Mouse (Mus musculus): ENCODE measurements around the gene Sema3a. TPM values are rescaled to one million over a fixed set of nuclear protein-coding genes. Genes with fewer than 3 reads are reported as not detected.

The Sema3a gene
- polyA plus RNA-seq, 1 experiment from 2014 or later: 20.3 TPM

DNA sequence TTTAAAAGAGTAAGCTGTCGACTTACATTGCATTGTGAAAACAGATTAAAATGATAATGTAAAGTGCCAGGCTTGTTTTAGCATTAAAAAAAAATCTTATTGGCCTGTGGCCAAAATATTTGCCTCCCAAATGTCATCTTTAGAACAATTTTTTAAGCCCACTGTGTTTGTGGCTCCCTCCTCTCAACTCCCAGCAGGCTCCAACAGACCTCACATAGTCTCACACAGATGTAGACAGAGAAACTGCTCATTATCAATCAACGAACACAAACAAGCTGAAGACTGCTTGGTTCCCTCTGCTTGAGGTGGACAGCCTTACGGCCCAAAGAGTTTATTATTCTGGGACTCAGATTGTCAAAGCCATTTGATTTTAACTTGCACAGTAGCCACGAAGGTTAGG is 226.4 kb downstream of the Sema3a start:
- no peak for DNase-seq (ENCODE audit: low spot score)
- H3K9ac ChIP-seq (ENCODE audit: low read length): no peak overlapping the region
- no peak overlapping the region for H3K4me2 ChIP-seq (ENCODE audit: low read depth, low read length, severe bottlenecking)
- no peak overlapping the region for H3K4me3 ChIP-seq (ENCODE audit: low read depth, low read length)
- no peaks in the 10 kb centered on the region for H3K36me3 ChIP-seq (ENCODE audit: control insufficient read depth, insufficient read depth, low read length)
- H3K4me1 ChIP-seq (replicated peaks; ENCODE audit: control insufficient read depth, insufficient read depth, low read length): no peaks in the 10 kb centered on the region
- WGBS: 61% methylated on average over 4 of the region's 4 CpGs
- H3K9me3 ChIP-seq (ENCODE audit: control insufficient read depth, low read length): no peaks in the 10 kb centered on the region
- H3K27ac ChIP-seq (ENCODE audit: low read depth, low read length): no peak overlapping the region
- H3K27me3 ChIP-seq (ENCODE audit: control insufficient read depth, insufficient read depth, low read length): no peaks in the 10 kb centered on the region
- no peak for ATAC-seq (replicated peaks; ENCODE audit: low FRiP score)

DNA sequence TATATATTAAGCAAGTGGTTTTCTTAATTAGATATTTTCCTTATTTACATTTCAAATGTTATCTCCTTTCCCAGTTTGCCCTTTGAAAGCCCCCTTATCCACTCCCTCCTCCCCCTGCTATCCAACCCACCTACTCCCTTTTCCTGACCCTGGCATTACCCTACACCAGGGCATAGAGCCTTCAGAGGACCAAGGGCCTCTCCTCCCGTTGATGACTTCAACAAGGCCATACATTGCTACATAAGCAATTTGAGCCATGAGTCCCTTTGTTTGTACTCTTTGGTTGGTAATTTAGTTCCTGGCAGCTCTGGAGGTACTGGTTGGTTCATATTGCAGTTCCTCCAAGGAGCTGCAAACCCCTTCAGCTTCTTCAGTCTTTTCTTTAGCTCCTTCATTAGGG is 227.8 kb downstream of the Sema3a start:
- 79% methylated on average over 1 of the region's 1 CpGs for WGBS
- Histone ChIP-seq H3K4me2 (ENCODE audit: low read depth, low read length, severe bottlenecking) (no peak overlapping the region), H3K27me3 (ENCODE audit: control insufficient read depth, insufficient read depth, low read length) (no peaks in the 10 kb centered on the region), H3K9ac (ENCODE audit: low read length) (no peak overlapping the region), H3K9me3 (ENCODE audit: control insufficient read depth, low read length) (no peaks in the 10 kb centered on the region), H3K4me1 (replicated peaks; ENCODE audit: control insufficient read depth, insufficient read depth, low read length) (no peaks in the 10 kb centered on the region), H3K36me3 (ENCODE audit: control insufficient read depth, insufficient read depth, low read length) (no peaks in the 10 kb centered on the region), H3K27ac (ENCODE audit: low read depth, low read length) (no peak overlapping the region), H3K4me3 (ENCODE audit: low read depth, low read length) (no peak overlapping the region)
- DNase-seq (ENCODE audit: low spot score): no peak
- no peak for ATAC-seq (replicated peaks; ENCODE audit: low FRiP score)

DNA sequence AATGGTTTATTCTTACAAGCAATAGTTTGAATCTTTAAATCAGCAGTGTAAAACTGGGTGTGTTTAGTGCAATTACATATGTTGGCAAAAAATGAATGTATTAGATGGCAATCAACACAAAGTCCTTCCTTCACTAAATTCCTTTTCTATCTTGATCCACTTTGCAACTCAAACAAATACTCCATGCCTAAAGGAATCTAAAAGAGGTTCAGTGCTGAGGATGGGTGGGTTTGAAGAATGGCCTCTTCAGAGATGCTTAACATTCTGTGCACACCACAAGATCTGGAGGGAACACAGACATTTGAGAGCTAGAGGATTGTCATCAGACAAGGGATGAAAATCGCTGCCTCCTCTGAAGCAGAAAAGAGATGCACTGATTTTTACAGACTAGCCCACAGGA is 228.3 kb downstream of the Sema3a start:
- Histone ChIP-seq H3K9me3 (ENCODE audit: control insufficient read depth, low read length) (no peaks in the 10 kb centered on the region), H3K36me3 (ENCODE audit: control insufficient read depth, insufficient read depth, low read length) (no peaks in the 10 kb centered on the region), H3K4me3 (ENCODE audit: low read depth, low read length) (no peak overlapping the region), H3K27me3 (ENCODE audit: control insufficient read depth, insufficient read depth, low read length) (no peaks in the 10 kb centered on the region), H3K4me2 (ENCODE audit: low read depth, low read length, severe bottlenecking) (no peak overlapping the region), H3K27ac (ENCODE audit: low read depth, low read length) (no peak overlapping the region), H3K4me1 (replicated peaks; ENCODE audit: control insufficient read depth, insufficient read depth, low read length) (no peaks in the 10 kb centered on the region), H3K9ac (ENCODE audit: low read length) (no peak overlapping the region)
- ATAC-seq (replicated peaks; ENCODE audit: low FRiP score) (no peak), DNase-seq (ENCODE audit: low spot score) (no peak)
- 94% methylated on average over 1 of the region's 1 CpGs for WGBS

DNA sequence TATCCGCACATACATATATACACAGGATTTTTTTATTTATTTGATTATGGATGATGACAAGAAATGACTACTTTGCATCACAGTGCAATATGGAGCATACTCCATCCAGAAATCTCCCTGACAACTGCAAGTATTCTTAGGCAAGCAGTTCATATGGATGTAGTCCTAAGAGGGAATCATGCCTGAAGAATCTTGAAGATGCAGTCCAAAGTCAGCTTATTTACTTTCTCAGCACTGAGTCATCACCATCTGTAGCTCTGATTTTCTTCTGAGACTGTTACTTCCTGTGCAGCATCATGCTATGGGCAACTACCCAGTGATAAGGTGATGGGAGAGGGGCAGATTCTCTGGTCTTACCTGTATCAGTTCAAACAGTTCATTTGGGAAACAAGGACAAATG is 229.7 kb downstream of the Sema3a start:
- Histone ChIP-seq H3K4me1 (replicated peaks; ENCODE audit: control insufficient read depth, insufficient read depth, low read length) (no peaks in the 10 kb centered on the region), H3K27me3 (ENCODE audit: control insufficient read depth, insufficient read depth, low read length) (no peaks in the 10 kb centered on the region), H3K4me2 (ENCODE audit: low read depth, low read length, severe bottlenecking) (no peak overlapping the region), H3K4me3 (ENCODE audit: low read depth, low read length) (no peak overlapping the region), H3K27ac (ENCODE audit: low read depth, low read length) (no peak overlapping the region), H3K9ac (ENCODE audit: low read length) (no peak overlapping the region), H3K9me3 (ENCODE audit: control insufficient read depth, low read length) (no peaks in the 10 kb centered on the region), H3K36me3 (ENCODE audit: control insufficient read depth, insufficient read depth, low read length) (no peaks in the 10 kb centered on the region)
- DNase-seq (ENCODE audit: low spot score): no peak
- no peak for ATAC-seq (replicated peaks; ENCODE audit: low FRiP score)
- 88% methylated on average over 1 of the region's 1 CpGs for WGBS

DNA sequence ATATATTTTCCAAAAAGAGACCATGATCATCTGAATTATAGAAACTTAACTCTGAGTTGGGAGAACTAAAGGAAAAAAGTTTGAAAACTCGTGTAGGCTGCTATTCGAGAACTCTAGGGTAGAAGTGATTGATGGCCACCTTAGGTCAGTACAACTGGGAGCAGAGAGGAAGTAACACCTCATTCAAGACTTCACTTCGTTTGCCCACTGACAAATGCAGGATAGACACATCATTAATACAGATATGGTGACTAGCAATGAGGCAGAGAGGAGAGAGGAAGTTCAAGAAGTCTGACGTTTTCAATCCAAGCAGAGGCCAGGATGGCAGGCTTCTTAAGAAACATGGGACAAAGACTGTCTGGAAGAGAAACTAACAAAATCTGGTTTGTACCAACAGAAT is 233.6 kb downstream of the Sema3a start:
- Histone ChIP-seq H3K4me3 (ENCODE audit: low read depth, low read length) (no peak overlapping the region), H3K27ac (ENCODE audit: low read depth, low read length) (no peak overlapping the region), H3K9ac (ENCODE audit: low read length) (no peak overlapping the region), H3K27me3 (ENCODE audit: control insufficient read depth, insufficient read depth, low read length) (no peaks in the 10 kb centered on the region), H3K4me1 (replicated peaks; ENCODE audit: control insufficient read depth, insufficient read depth, low read length) (no peaks in the 10 kb centered on the region), H3K4me2 (ENCODE audit: low read depth, low read length, severe bottlenecking) (no peak overlapping the region), H3K36me3 (ENCODE audit: control insufficient read depth, insufficient read depth, low read length) (no peaks in the 10 kb centered on the region), H3K9me3 (ENCODE audit: control insufficient read depth, low read length) (no peaks in the 10 kb centered on the region)
- ATAC-seq (replicated peaks; ENCODE audit: low FRiP score) (no peak), DNase-seq (ENCODE audit: low spot score) (no peak)
- 70% methylated on average over 4 of the region's 4 CpGs for WGBS

- no peaks in the 10 kb centered on the region for H3K27me3 ChIP-seq (ENCODE audit: control insufficient read depth, insufficient read depth, low read length)
- H3K4me1 ChIP-seq (replicated peaks; ENCODE audit: control insufficient read depth, insufficient read depth, low read length): no peaks in the 10 kb centered on the region
- no peak overlapping the region for H3K9ac ChIP-seq (ENCODE audit: low read length)
- WGBS: 41% methylated on average over 3 of the region's 3 CpGs
- ATAC-seq (replicated peaks; ENCODE audit: low FRiP score) (0 out of 2 replicates have a peak, but pooled peaks have one; percentile 49), DNase-seq (ENCODE audit: low spot score) (no peak)
- H3K27ac ChIP-seq (ENCODE audit: low read depth, low read length): no peak overlapping the region
- no peak overlapping the region for H3K4me3 ChIP-seq (ENCODE audit: low read depth, low read length)
- no peaks in the 10 kb centered on the region for H3K9me3 ChIP-seq (ENCODE audit: control insufficient read depth, low read length)
- H3K36me3 ChIP-seq (ENCODE audit: control insufficient read depth, insufficient read depth, low read length): no peaks in the 10 kb centered on the region
- no peak overlapping the region for H3K4me2 ChIP-seq (ENCODE audit: low read depth, low read length, severe bottlenecking)
These were observed 235.5 kb downstream of the Sema3a start for GRCm38 (mm10) chr5:13360711-13361110.

DNA sequence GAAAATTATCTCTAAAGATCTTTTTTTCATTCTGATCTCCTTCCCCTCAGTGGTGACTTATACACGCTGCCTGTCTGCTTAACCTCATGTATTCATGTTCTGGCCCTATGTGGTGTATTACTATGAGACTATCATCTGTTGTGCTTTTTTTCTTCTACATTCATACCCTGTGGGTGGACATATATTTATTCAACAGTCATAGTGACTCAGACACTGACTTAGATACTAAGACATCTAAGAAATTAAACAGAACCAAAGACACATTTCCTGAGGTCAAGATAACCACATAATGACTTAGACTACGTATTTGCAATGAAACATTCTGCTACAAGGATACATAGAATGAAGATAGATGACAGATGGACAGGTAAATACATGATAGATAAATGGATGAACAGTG is 239.9 kb downstream of the Sema3a start:
- Histone ChIP-seq H3K9me3 (ENCODE audit: control insufficient read depth, low read length) (no peaks in the 10 kb centered on the region), H3K27ac (ENCODE audit: low read depth, low read length) (no peak overlapping the region), H3K36me3 (ENCODE audit: control insufficient read depth, insufficient read depth, low read length) (no peaks in the 10 kb centered on the region), H3K27me3 (ENCODE audit: control insufficient read depth, insufficient read depth, low read length) (no peaks in the 10 kb centered on the region), H3K9ac (ENCODE audit: low read length) (no peak overlapping the region), H3K4me1 (replicated peaks; ENCODE audit: control insufficient read depth, insufficient read depth, low read length) (no peaks in the 10 kb centered on the region), H3K4me3 (ENCODE audit: low read depth, low read length) (no peak overlapping the region), H3K4me2 (ENCODE audit: low read depth, low read length, severe bottlenecking) (no peak overlapping the region)
- DNase-seq (ENCODE audit: low spot score) (no peak), ATAC-seq (replicated peaks; ENCODE audit: low FRiP score) (no peak)
- 88% methylated on average over 2 of the region's 2 CpGs for WGBS

DNA sequence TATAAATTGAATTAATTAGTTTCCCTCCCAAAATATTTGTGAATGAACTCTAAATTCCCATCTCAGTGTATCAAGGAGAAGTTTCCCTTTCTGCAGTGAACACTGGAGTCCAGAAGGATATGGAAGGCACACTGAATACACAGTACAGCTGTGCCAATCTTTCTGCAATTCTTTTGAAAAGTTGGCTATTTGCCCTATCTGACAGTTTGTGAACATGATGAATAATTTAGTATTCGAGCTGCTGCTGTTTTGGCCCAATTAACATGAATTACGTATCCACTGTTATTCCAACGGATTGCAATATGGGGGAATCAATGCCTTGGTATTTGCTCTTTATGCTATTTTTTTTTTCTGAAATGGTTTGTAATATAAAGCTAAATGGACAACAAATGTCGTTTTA is 254.0 kb downstream of the Sema3a start:
- Histone ChIP-seq H3K9ac (ENCODE audit: low read length) (no peak overlapping the region), H3K36me3 (ENCODE audit: control insufficient read depth, insufficient read depth, low read length) (no peaks in the 10 kb centered on the region), H3K27ac (ENCODE audit: low read depth, low read length) (no peak overlapping the region), H3K4me3 (ENCODE audit: low read depth, low read length) (no peak overlapping the region), H3K9me3 (ENCODE audit: control insufficient read depth, low read length) (no peaks in the 10 kb centered on the region), H3K4me2 (ENCODE audit: low read depth, low read length, severe bottlenecking) (no peak overlapping the region), H3K27me3 (ENCODE audit: control insufficient read depth, insufficient read depth, low read length) (no peaks in the 10 kb centered on the region), H3K4me1 (replicated peaks; ENCODE audit: control insufficient read depth, insufficient read depth, low read length) (no peaks in the 10 kb centered on the region)
- DNase-seq (ENCODE audit: low spot score) (no peak), ATAC-seq (replicated peaks; ENCODE audit: low FRiP score) (no peak)
- WGBS: 80% methylated on average over 4 of the region's 4 CpGs

GRCm38 (mm10) chr5:13384047-13384446 is 258.8 kb downstream of the Sema3a start:
- 87% methylated on average over 4 of the region's 4 CpGs for WGBS
- Histone ChIP-seq H3K27me3 (ENCODE audit: control insufficient read depth, insufficient read depth, low read length) (no peaks in the 10 kb centered on the region), H3K4me3 (ENCODE audit: low read depth, low read length) (no peak overlapping the region), H3K36me3 (ENCODE audit: control insufficient read depth, insufficient read depth, low read length) (no peaks in the 10 kb centered on the region), H3K27ac (ENCODE audit: low read depth, low read length) (no peak overlapping the region), H3K9me3 (ENCODE audit: control insufficient read depth, low read length) (no peaks in the 10 kb centered on the region), H3K9ac (ENCODE audit: low read length) (no peak overlapping the region), H3K4me1 (replicated peaks; ENCODE audit: control insufficient read depth, insufficient read depth, low read length) (no peaks in the 10 kb centered on the region), H3K4me2 (ENCODE audit: low read depth, low read length, severe bottlenecking) (no peak overlapping the region)
- no peak for ATAC-seq (replicated peaks; ENCODE audit: low FRiP score)
- DNase-seq (ENCODE audit: low spot score): no peak
